Mouse (Mus musculus) large intestine, adult 2 months (tissue): ENCODE data around the gene Gfer. TPM values are rescaled to one million over a fixed set of nuclear protein-coding genes. Genes with fewer than 3 reads are reported as not detected.
"Not testable (repeated sequence)": the region's sequence is repeated elsewhere in the genome, so short reads cannot be mapped to it uniquely, and the experiment has no call there.

ENCODE experiments used
- DNase-seq: peaks from one replicate; pipeline ENCODE4 v3.0.0-alpha.2; 2012; ENCODE audit warnings: low read depth, low spot score
- WGBS: fragments of 180-500 bp; shearing (Covaris S2); methylation state at CpG from one replicate; pipeline ENCODE4 v1.1.7; 2018; 5-methylcytosine and 5-hydroxymethylcytosine counted together
- polyA plus RNA-seq: library from polyadenylated mRNA; depleted of rRNA; stranded (reverse); fragments of >200 nt; gene quantifications from 2 replicates; pipeline ENCODE4 v1.2.3, GENCODE M21; 2012

Gfer gene
- polyA plus RNA-seq, 1 experiment = 22.9 TPM

GRCm38 (mm10) chr17:24692385-24692784 lies 3.6 kb downstream of the Gfer start:
- no peak for DNase-seq

GRCm38 (mm10) chr17:24689251-24690081 lies 6.5 kb downstream of the Gfer start, which contains the start of gene Syngr3:
Gene Syngr3 (minus strand): TSS chr17:24689955.
- 2% methylated on average over 45 of the region's 55 CpGs for WGBS
- no peak for DNase-seq

More at GRCm38 (mm10) chr17:24692385-24692784, 3.6 kb downstream of the Gfer start:
- WGBS = 87% methylated on average over 5 of the region's 5 CpGs

- no peak for DNase-seq
- WGBS = 26% methylated on average over 23 of the region's 23 CpGs
Measured at GRCm38 (mm10) chr17:24687599-24687998, 8.4 kb downstream of the Gfer start.

- no peak for DNase-seq
- 1% methylated on average over 25 of the region's 25 CpGs for WGBS
Measured at GRCm38 (mm10) chr17:24687146-24687595, 8.8 kb downstream of the Gfer start.

GRCm38 (mm10) chr17:24686514-24686913 lies 9.4 kb downstream of the Gfer start:
- 54% methylated on average over 16 of the region's 16 CpGs for WGBS
- no peak for DNase-seq

GRCm38 (mm10) chr17:24677500-24678080 lies 18.4 kb downstream of the Gfer start:
- 50% methylated on average over 24 of the region's 24 CpGs for WGBS
- DNase-seq = no peak

- WGBS = 90% methylated on average over 5 of the region's 5 CpGs
- no peak for DNase-seq
Measured at GRCm38 (mm10) chr17:24676877-24677276, 19.1 kb downstream of the Gfer start.

- 58% methylated on average over 2 of the region's 2 CpGs for WGBS
Measured at GRCm38 (mm10) chr17:24676187-24676586, 19.8 kb downstream of the Gfer start.

GRCm38 (mm10) chr17:24674277-24674676 lies 21.7 kb downstream of the Gfer start:
- WGBS = 79% methylated on average over 7 of the region's 7 CpGs
- no peak for DNase-seq

More at GRCm38 (mm10) chr17:24676187-24676586, 19.8 kb downstream of the Gfer start:
- DNase-seq = no peak

GRCm38 (mm10) chr17:24672141-24672540 lies 23.8 kb downstream of the Gfer start:
- peak; percentile 84 for DNase-seq
- WGBS = 6% methylated on average over 5 of the region's 5 CpGs

- no peak for DNase-seq
- WGBS = 50% methylated on average over 5 of the region's 5 CpGs
Measured at GRCm38 (mm10) chr17:24671346-24671745, 24.6 kb downstream of the Gfer start.

- 2% methylated on average over 8 of the region's 8 CpGs for WGBS
- DNase-seq = no peak
Measured at GRCm38 (mm10) chr17:24670246-24670844, 25.6 kb downstream of the Gfer start.

- WGBS = 1% methylated on average over 80 of the region's 80 CpGs
- peak; percentile 70 for DNase-seq
Measured at GRCm38 (mm10) chr17:24669545-24670245, 26.3 kb downstream of the Gfer start, which contains the start of gene Zfp598. Gene Zfp598 (plus strand): TSS chr17:24669687.

GRCm38 (mm10) chr17:24669214-24669544 lies 26.8 kb downstream of the Gfer start:
- 9% methylated on average over 15 of the region's 15 CpGs for WGBS

GRCm38 (mm10) chr17:24667416-24667815 lies 28.5 kb downstream of the Gfer start:
- DNase-seq = peak; percentile 57
- 9% methylated on average over 6 of the region's 6 CpGs for WGBS

More at GRCm38 (mm10) chr17:24669214-24669544, 26.8 kb downstream of the Gfer start:
- DNase-seq = not testable (repeated sequence)

- DNase-seq = not testable (repeated sequence)
- WGBS = 45% methylated on average over 7 of the region's 7 CpGs
Measured at GRCm38 (mm10) chr17:24667011-24667410, 28.9 kb downstream of the Gfer start.

- 5% methylated on average over 47 of the region's 47 CpGs for WGBS
- DNase-seq = no peak
Measured at GRCm38 (mm10) chr17:24658017-24658758, 37.8 kb downstream of the Gfer start, which contains the start of gene Npw. Gene Npw (minus strand): TSS chr17:24658457.

GRCm38 (mm10) chr17:24654969-24655368 lies 41.0 kb downstream of the Gfer start:
- WGBS = 65% methylated on average over 4 of the region's 4 CpGs

More at GRCm38 (mm10) chr17:24654969-24655368, 41.0 kb downstream of the Gfer start:
- DNase-seq = no peak
